25 mouse cellular contexts compared by ENCODE assay signal in genomic region chr2:21956112-21956963, GRCm38 (mm10).
DNase-seq lines count a peak whose midpoint lies in the region; ATAC-seq lines count a peak whose summit lies in the region.
"Had no signal": no experiment of that assay in that cellular context is flagged by ENCODE, and none has a peak within 500 bp of the region (broad histone marks: within the 10 kb centered on the region; RNA-seq: fewer than 3 reads in every experiment).

No protein-coding gene starts in this region.

- H3K27me3 ChIP-seq in forebrain, embryonic 14.5 days (replicated peaks; ENCODE audit: control insufficient read depth, insufficient read depth, low read length), result no peaks in the 10 kb centered on the region
- no peaks in the 10 kb centered on the region for H3K27me3 ChIP-seq in forebrain, embryonic 16.5 days (replicated peaks; ENCODE audit: control insufficient read depth, insufficient read depth, low read length)
- H3K27me3 ChIP-seq in neural tube, embryonic 12.5 days (replicated peaks), result no peaks in the 10 kb centered on the region
- H3K27me3 ChIP-seq in midbrain, embryonic 16.5 days (ENCODE audit: control insufficient read depth, insufficient read depth, low read depth, low read length), result no peaks in the 10 kb centered on the region
- H3K27me3 ChIP-seq: embryonic facial prominence, embryonic 13.5 days; heart, embryonic 15.5 days; midbrain, embryonic 12.5 days had no signal

- 59% methylated on average over 3 of the region's 3 CpGs for WGBS in forebrain, embryonic 14.5 days
- WGBS in forebrain, embryonic 16.5 days, result 53% methylated on average over 3 of the region's 3 CpGs
- 63% methylated on average over 3 of the region's 3 CpGs for WGBS in neural tube, embryonic 12.5 days
- 45% methylated on average over 3 of the region's 3 CpGs for WGBS in midbrain, embryonic 16.5 days

- no peak for DNase-seq in forebrain, embryonic 14.5 days (ENCODE audit: low spot score)
- DNase-seq in neural tube, embryonic 10.5 days (ENCODE audit: extremely low spot score, low spot score), result no peak
- DNase-seq in layer of hippocampus, adult 18-20 months (ENCODE audit: low spot score in 2 of 2), result no peak
- no peak for DNase-seq in gastrocnemius, postnatal 25 days
- DNase-seq: adrenal gland, postnatal 10 days; cerebellum, adult 11 months; cerebellum, postnatal 10 days; gastrocnemius, postnatal 14 days; heart, adult 2 months; heart, postnatal 4 days; kidney, postnatal 10 days; lung, embryonic 14.5 days; lung, postnatal 36 days; spleen, adult 18-20 months; thymus, postnatal 36 days had no signal

- H3K4me1 ChIP-seq in forebrain, embryonic 14.5 days (ENCODE audit: control insufficient read depth, insufficient read depth, low read length), result peaks cover 7% of the 10 kb centered on the region; the same call in 1 of the 2 replicates
- peaks cover 12% of the 10 kb centered on the region for H3K4me1 ChIP-seq in forebrain, embryonic 16.5 days (replicated peaks; ENCODE audit: control insufficient read depth, insufficient read depth, low read length)
- H3K4me1 ChIP-seq in neural tube, embryonic 12.5 days, result no peaks in the 10 kb centered on the region
- H3K4me1 ChIP-seq in midbrain, embryonic 16.5 days (ENCODE audit: control insufficient read depth, insufficient read depth, low read length), result peaks cover 24% of the 10 kb centered on the region
- H3K4me1 ChIP-seq: heart, embryonic 15.5 days had no signal

- H3K4me2 ChIP-seq in forebrain, embryonic 14.5 days (ENCODE audit: low read length), result no peak overlapping the region
- H3K4me2 ChIP-seq in forebrain, embryonic 16.5 days (ENCODE audit: low read length), result no peak overlapping the region
- no peak overlapping the region for H3K4me2 ChIP-seq in neural tube, embryonic 12.5 days (replicated peaks)
- no peak overlapping the region for H3K4me2 ChIP-seq in midbrain, embryonic 16.5 days (ENCODE audit: low read length)
- H3K4me2 ChIP-seq: embryonic facial prominence, embryonic 13.5 days; heart, embryonic 15.5 days; liver, embryonic 11.5 days; lung, embryonic 14.5 days; midbrain, embryonic 12.5 days had no signal

- H3K36me3 ChIP-seq in forebrain, embryonic 14.5 days (ENCODE audit: control insufficient read depth, insufficient read depth, low read length), result no peaks in the 10 kb centered on the region
- H3K36me3 ChIP-seq in forebrain, embryonic 16.5 days (ENCODE audit: control insufficient read depth, insufficient read depth), result no peaks in the 10 kb centered on the region
- H3K36me3 ChIP-seq in neural tube, embryonic 12.5 days, result no peaks in the 10 kb centered on the region
- H3K36me3 ChIP-seq in midbrain, embryonic 16.5 days (ENCODE audit: control insufficient read depth, insufficient read depth, low read length), result no peaks in the 10 kb centered on the region
- H3K36me3 ChIP-seq: embryonic facial prominence, embryonic 13.5 days; G1E; heart, embryonic 15.5 days; midbrain, embryonic 12.5 days had no signal

- no peak overlapping the region for H3K4me3 ChIP-seq in forebrain, embryonic 14.5 days (ENCODE audit: low read depth, low read length)
- no peak overlapping the region for H3K4me3 ChIP-seq in forebrain, embryonic 16.5 days (replicated peaks; ENCODE audit: low read length)
- H3K4me3 ChIP-seq in neural tube, embryonic 12.5 days, result no peak overlapping the region
- H3K4me3 ChIP-seq in midbrain, embryonic 16.5 days (ENCODE audit: low read depth, low read length), result no peak overlapping the region
- H3K4me3 ChIP-seq: embryonic facial prominence, embryonic 13.5 days; heart, adult 2 months; heart, embryonic 15.5 days; midbrain, embryonic 12.5 days had no signal

- H3K27ac ChIP-seq in forebrain, embryonic 14.5 days (ENCODE audit: low read depth, low read length), result peak overlapping the region; percentile 36; the same call in 1 of the 2 replicates
- no peak overlapping the region; the same call in 1 of the 2 replicates for H3K27ac ChIP-seq in forebrain, embryonic 16.5 days (ENCODE audit: low read length)
- H3K27ac ChIP-seq in neural tube, embryonic 12.5 days, result no peak overlapping the region
- H3K27ac ChIP-seq in midbrain, embryonic 16.5 days (ENCODE audit: low read length), result peak overlapping the region; percentile 35
- H3K27ac ChIP-seq: embryonic facial prominence, embryonic 13.5 days; heart, adult 2 months; heart, embryonic 15.5 days; midbrain, embryonic 12.5 days had no signal

- H3K9me3 ChIP-seq in forebrain, embryonic 14.5 days (replicated peaks; ENCODE audit: control insufficient read depth, low read length), result no peaks in the 10 kb centered on the region
- no peaks in the 10 kb centered on the region for H3K9me3 ChIP-seq in forebrain, embryonic 16.5 days (ENCODE audit: control insufficient read depth, low read length)
- H3K9me3 ChIP-seq in neural tube, embryonic 12.5 days, result no peaks in the 10 kb centered on the region
- H3K9me3 ChIP-seq in midbrain, embryonic 16.5 days (replicated peaks; ENCODE audit: control insufficient read depth, low read length, poor library complexity, severe bottlenecking), result no peaks in the 10 kb centered on the region
- H3K9me3 ChIP-seq: embryonic facial prominence, embryonic 13.5 days; G1E; heart, embryonic 15.5 days; midbrain, embryonic 12.5 days had no signal

- H3K9ac ChIP-seq in forebrain, embryonic 14.5 days (ENCODE audit: low read length), result no peak overlapping the region
- H3K9ac ChIP-seq in forebrain, embryonic 16.5 days (replicated peaks; ENCODE audit: low read depth, low read length), result no peak overlapping the region
- H3K9ac ChIP-seq in neural tube, embryonic 12.5 days, result no peak overlapping the region
- no peak overlapping the region for H3K9ac ChIP-seq in midbrain, embryonic 16.5 days (ENCODE audit: low read depth, low read length)
- H3K9ac ChIP-seq: embryonic facial prominence, embryonic 13.5 days; heart, embryonic 15.5 days; lung, embryonic 14.5 days; midbrain, embryonic 12.5 days had no signal

- no peak; the same call in 1 of the 2 replicates for ATAC-seq in forebrain, embryonic 14.5 days
- ATAC-seq in forebrain, embryonic 16.5 days, result no peak
- 0 out of 2 replicates have a peak, but pooled peaks have one; percentile 11 for ATAC-seq in neural tube, embryonic 12.5 days (ENCODE audit: low FRiP score, low read depth)
- no peak for ATAC-seq in midbrain, embryonic 16.5 days
- ATAC-seq: activated CD4-positive, CD25-positive, alpha-beta regulatory T cell, adult 4 months; intestine, postnatal 0 days had no signal

Comparison
In these comparisons a context has a peak if more than half of its experiments do, and no peak if none do; other contexts are left out.
1. H3K27ac ChIP-seq: peak in forebrain, embryonic 14.5 days (single experiment) and midbrain, embryonic 16.5 days (single experiment); none in forebrain, embryonic 16.5 days (single experiment) and neural tube, embryonic 12.5 days (single experiment).